ENCODE assay signal across 20 mouse cellular contexts in the genomic region with DNA sequence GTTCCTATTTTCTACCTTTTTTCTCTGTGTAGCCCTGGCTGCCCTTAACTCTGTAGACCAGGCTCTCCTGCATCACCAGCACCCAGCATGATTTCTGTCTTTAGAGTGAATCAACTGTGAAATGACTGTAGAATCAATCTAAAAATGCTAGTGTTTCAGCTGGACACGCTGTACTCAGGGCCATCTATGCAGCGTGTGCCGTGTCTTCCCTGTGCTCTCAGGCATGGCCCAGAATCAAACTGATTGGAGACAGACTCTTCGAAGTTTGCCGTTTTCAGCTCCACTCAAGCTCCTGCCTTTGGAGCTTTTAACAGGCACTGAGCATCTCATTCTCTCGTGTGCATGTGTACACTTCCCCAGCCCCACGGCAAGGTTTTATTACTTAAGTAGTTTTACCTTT. TPM values are rescaled to one million over a fixed set of nuclear protein-coding genes. Genes with fewer than 3 reads are reported as not detected.
DNase-seq lines count a peak whose midpoint lies in the region; ATAC-seq and TF ChIP-seq lines count a peak whose summit lies in the region.
"Had no signal": no experiment of that assay in that cellular context is flagged by ENCODE, and none has a peak within 500 bp of the region (broad histone marks: within the 10 kb centered on the region; RNA-seq: fewer than 3 reads in every experiment).

No protein-coding gene starts in this region.

- no peak overlapping the region for H3K27ac ChIP-seq in lung, postnatal 0 days (ENCODE audit: low read length)
- peak overlapping the region; percentile 30; the same call in 1 of the 2 replicates for H3K27ac ChIP-seq in ES-Bruce4 (ENCODE audit: insufficient read depth, low read length)
- H3K27ac ChIP-seq: embryonic facial prominence, embryonic 15.5 days; forebrain, embryonic 15.5 days; gastrocnemius, adult 2 months; hindbrain, embryonic 12.5 days had no signal

- TF ChIP-seq POLR2A in ES-Bruce4 (IDR thresholded peaks at IDR 0.05; ENCODE audit: insufficient read depth, low read length) (no peak), myocyte (IDR thresholded peaks at IDR 0.05; ENCODE audit: insufficient read length, low read depth) (no peak)

- TF ChIP-seq CTCF in lung, postnatal 0 days (IDR thresholded peaks at IDR 0.05) = no peak
- TF ChIP-seq CTCF in ES-Bruce4 (IDR thresholded peaks at IDR 0.05; ENCODE audit: low read depth, low read length) = no peak

- no peaks in the 10 kb centered on the region for H3K79me2 ChIP-seq in myocyte (ENCODE audit: control insufficient read depth, insufficient read depth)

- no peak overlapping the region for H3K4me3 ChIP-seq in lung, postnatal 0 days (ENCODE audit: low read depth, low read length)
- H3K4me3 ChIP-seq in ES-Bruce4 (ENCODE audit: low read depth, low read length) (no peak overlapping the region), myocyte (no peak overlapping the region)
- H3K4me3 ChIP-seq: embryonic facial prominence, embryonic 15.5 days; forebrain, embryonic 15.5 days; gastrocnemius, adult 2 months; hindbrain, embryonic 12.5 days had no signal

- no peak overlapping the region for H3K4me2 ChIP-seq in lung, postnatal 0 days (replicated peaks; ENCODE audit: low read depth, low read length)
- no peak overlapping the region for H3K4me2 ChIP-seq in myocyte (ENCODE audit: low read depth)
- H3K4me2 ChIP-seq: embryonic facial prominence, embryonic 15.5 days; forebrain, embryonic 15.5 days; hindbrain, embryonic 12.5 days had no signal

- no peak overlapping the region for H3K9ac ChIP-seq in lung, postnatal 0 days (replicated peaks; ENCODE audit: low read depth)
- H3K9ac ChIP-seq in ES-Bruce4 (ENCODE audit: low read depth, poor library complexity, severe bottlenecking) = no peak overlapping the region
- H3K9ac ChIP-seq: embryonic facial prominence, embryonic 15.5 days; forebrain, embryonic 15.5 days; hindbrain, embryonic 12.5 days had no signal

- no peaks in the 10 kb centered on the region for H3K27me3 ChIP-seq in lung, postnatal 0 days (replicated peaks; ENCODE audit: insufficient read depth, low read length)
- H3K27me3 ChIP-seq in ES-Bruce4 (ENCODE audit: control insufficient read depth, insufficient read depth, low read length, poor library complexity, severe bottlenecking) (no peaks in the 10 kb centered on the region), myocyte (ENCODE audit: control insufficient read depth, insufficient read depth, insufficient read length) (no peaks in the 10 kb centered on the region)
- H3K27me3 ChIP-seq: embryonic facial prominence, embryonic 15.5 days; forebrain, embryonic 15.5 days; hindbrain, embryonic 12.5 days had no signal

- WGBS in lung, postnatal 0 days = 88% methylated on average over 7 of the region's 7 CpGs

- no peak overlapping the region for H3ac ChIP-seq in myocyte (ENCODE audit: control insufficient read depth, insufficient read length)

- H3K4me1 ChIP-seq in lung, postnatal 0 days (ENCODE audit: insufficient read depth, low read depth, low read length) = no peaks in the 10 kb centered on the region
- H3K4me1 ChIP-seq in ES-Bruce4 (ENCODE audit: control insufficient read depth, insufficient read depth, low read length) = no peaks in the 10 kb centered on the region
- H3K4me1 ChIP-seq: embryonic facial prominence, embryonic 15.5 days; forebrain, embryonic 15.5 days; hindbrain, embryonic 12.5 days had no signal

- H3K36me3 ChIP-seq in lung, postnatal 0 days (ENCODE audit: insufficient read depth, low read length) = peaks cover 46% of the 10 kb centered on the region; the same call in 1 of the 2 replicates
- H3K36me3 ChIP-seq in ES-Bruce4 (ENCODE audit: control insufficient read depth, insufficient read depth, low read length, poor library complexity, severe bottlenecking) = peaks cover 61% of the 10 kb centered on the region
- peaks cover 67% of the 10 kb centered on the region for H3K36me3 ChIP-seq in myocyte (ENCODE audit: control insufficient read depth, insufficient read depth)

- TF ChIP-seq EP300 in lung, postnatal 0 days (IDR thresholded peaks at IDR 0.05) = no peak
- TF ChIP-seq EP300 in ES-Bruce4 (IDR thresholded peaks at IDR 0.05; ENCODE audit: insufficient read depth, low read depth, low read length) = no peak

- H3K9me3 ChIP-seq in lung, postnatal 0 days (ENCODE audit: low read length) = no peaks in the 10 kb centered on the region
- no peaks in the 10 kb centered on the region for H3K9me3 ChIP-seq in ES-Bruce4 (replicated peaks; ENCODE audit: control insufficient read depth, insufficient read depth, low read length, poor library complexity, severe bottlenecking)
- H3K9me3 ChIP-seq: embryonic facial prominence, embryonic 15.5 days; forebrain, embryonic 15.5 days; hindbrain, embryonic 12.5 days had no signal

- DNase-seq in frontal cortex, adult 2 months (ENCODE audit: extremely low spot score in 1 of 2, low spot score in 1 of 2) = no peak
- no peak for DNase-seq in lung, postnatal 0 days (ENCODE audit: low spot score)
- no peak for DNase-seq in lung, postnatal 14 days
- DNase-seq in cerebellum, adult 9-10 months = no peak
- no peak for DNase-seq in kidney, adult 9 months
- DNase-seq: adrenal gland, adult 8-10 months; adrenal gland, postnatal 36 days; cerebellum, adult 2 months; cerebellum, postnatal 14 days; embryo, embryonic 11 days; gastrocnemius, adult 2 months; gastrocnemius, postnatal 25 days; heart, postnatal 10 days; heart, postnatal 4 days had no signal

- ATAC-seq in frontal cortex, adult (ENCODE audit: low TSS enrichment) = 0 out of 2 replicates have a peak, but pooled peaks have one; percentile 1
- 0 out of 2 replicates have a peak, but pooled peaks have one; percentile 16 for ATAC-seq in lung, postnatal 0 days
- ATAC-seq: forebrain, embryonic 15.5 days had no signal

TF ChIP-seq in myocyte, 11 proteins besides CTCF, POLR2A, EP300 and RAD21:
- peak; percentile 76 for TF ChIP-seq POLR2AphosphoS2 (IDR thresholded peaks at IDR 0.05; ENCODE audit: insufficient read length, low read depth)
- no peak for TF ChIP-seq CEBPB (IDR thresholded peaks at IDR 0.05; ENCODE audit: insufficient read depth, poor library complexity, severe bottlenecking)

RNA-seq across cellular contexts. Expression of a gene that starts 13.1 kb away (rescaled TPM):
- 314 and 321 TPM in 2 replicates for polyA plus RNA-seq in frontal cortex, adult 2 months (2012; rRNA removed)
- 236 and 247 TPM in 2 replicates for polyA plus RNA-seq in lung, postnatal 0 days (2015; fragmentation: Nextera tagmentation; extraction: Ambion mirVana)
- polyA plus RNA-seq in ES-Bruce4 (2011; ENCODE audit: insufficient read depth, insufficient read length, low read depth, missing spikeins) = 201 and 216 TPM in 2 replicates
- 19.4 TPM for polyA plus RNA-seq in myocyte (2012; fragmentation: generic; extraction: Trizol)

RNA-seq across cellular contexts. Expression of a gene that starts 18.1 kb away (rescaled TPM):
- 84.7 and 86.0 TPM in 2 replicates for polyA plus RNA-seq in frontal cortex, adult 2 months (2012; rRNA removed)
- polyA plus RNA-seq in lung, postnatal 0 days (2015; fragmentation: Nextera tagmentation; extraction: Ambion mirVana) = 201 and 206 TPM in 2 replicates
- polyA plus RNA-seq in ES-Bruce4 (2011; ENCODE audit: insufficient read depth, insufficient read length, low read depth, missing spikeins) = 298 and 313 TPM in 2 replicates
- 34.7 TPM for polyA plus RNA-seq in myocyte (2012; fragmentation: generic; extraction: Trizol)

RNA-seq across cellular contexts. Expression of a gene that starts 34.2 kb away (rescaled TPM):
- 19.3 and 25.4 TPM in 2 replicates for polyA plus RNA-seq in frontal cortex, adult 2 months (2012; rRNA removed)
- 13.0 and 14.9 TPM in 2 replicates for polyA plus RNA-seq in lung, postnatal 0 days (2015; fragmentation: Nextera tagmentation; extraction: Ambion mirVana)
- polyA plus RNA-seq in ES-Bruce4 (2011; ENCODE audit: insufficient read depth, insufficient read length, low read depth, missing spikeins) (43.0 and 43.3 TPM in 2 replicates), myocyte (2012; fragmentation: generic; extraction: Trizol) (30.0 TPM)

RNA-seq across cellular contexts. Expression of a gene that starts 34.5 kb away (rescaled TPM):
- polyA plus RNA-seq in frontal cortex, adult 2 months (2012; rRNA removed) = 28.7 and 30.7 TPM in 2 replicates
- polyA plus RNA-seq in lung, postnatal 0 days (2015; fragmentation: Nextera tagmentation; extraction: Ambion mirVana) = 31.3 and 35.1 TPM in 2 replicates
- 56.1 and 59.9 TPM in 2 replicates for polyA plus RNA-seq in ES-Bruce4 (2011; ENCODE audit: insufficient read depth, insufficient read length, low read depth, missing spikeins)
- polyA plus RNA-seq in myocyte (2012; fragmentation: generic; extraction: Trizol) = 45.8 TPM
